Mouse (Mus musculus) thymus, adult 2 months (tissue): ENCODE results near the gene Hcn1.

ENCODE experiments used
- CTCF ChIP-seq: fragments of 200-500 bp; IDR thresholded peaks from 2 replicates; pipeline ENCODE4 v1.5.1; 2012; ENCODE audit warnings: mild to moderate bottlenecking, control low read depth, low read length, moderate library complexity, borderline replicate concordance; ENCODE audit not compliant: control insufficient read depth, poor library complexity, insufficient read depth; ENCODE audit errors: extremely low read depth
- POLR2A ChIP-seq: fragments of 200-500 bp; IDR thresholded peaks from 2 replicates; pipeline ENCODE4 v1.6.1; 2012; ENCODE audit warnings: mild to moderate bottlenecking, low read length, control low read depth, moderate library complexity; ENCODE audit not compliant: control insufficient read depth, poor library complexity, insufficient read depth; ENCODE audit errors: extremely low read depth

DNA sequence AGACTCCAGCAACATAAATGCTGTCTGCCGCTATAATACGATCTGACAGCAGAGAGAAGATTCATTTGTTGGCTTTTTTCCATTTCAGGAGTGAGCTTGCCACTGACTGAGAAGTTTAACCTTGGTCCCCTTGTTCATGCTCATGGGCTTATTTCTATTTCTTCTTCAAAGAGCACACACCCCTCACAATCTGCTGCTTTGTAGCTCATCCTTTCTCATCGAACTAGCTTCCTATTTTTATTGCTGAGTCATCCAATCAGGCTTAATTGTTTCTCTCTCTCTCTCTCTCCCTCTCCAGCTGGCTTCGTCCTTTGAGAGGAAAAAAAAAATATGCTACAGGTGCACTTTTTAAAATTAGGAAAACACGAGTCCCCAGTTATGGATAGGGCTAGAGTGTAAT is 74.3 kb downstream of the Hcn1 start:
- TF ChIP-seq POLR2A: no peak
- no peak for TF ChIP-seq CTCF
